Mouse (Mus musculus) limb, embryonic 15.5 days (tissue): Measurements from ENCODE around the gene Adpgk. TPM values are rescaled to one million over a fixed set of nuclear protein-coding genes. Genes with fewer than 3 reads are reported as not detected.

ENCODE experiments used
- ATAC-seq: fragments of 200-750 bp; cut with Nextera tagmentation; 2 replicates; pipeline ENCODE4 v1.8.0; 2017; ENCODE audit warnings: low read depth, moderate TSS enrichment; ENCODE audit not compliant: insufficient number of reproducible peaks, low FRiP score, low TSS enrichment
- H3K27ac ChIP-seq: fragments of 300-500 bp; sonication (generic); 2 replicates; pipeline ENCODE4 v1.5.1; 2015; ENCODE audit warnings: moderate library complexity, mild to moderate bottlenecking, inconsistent platforms
- H3K27me3 ChIP-seq: fragments of 300-500 bp; sonication (generic); 2 replicates; pipeline ENCODE4 v1.6.1; 2015; ENCODE audit warnings: inconsistent platforms
- H3K36me3 ChIP-seq: fragments of 300-500 bp; sonication (generic); 2 replicates; pipeline ENCODE4 v1.6.1; 2015; ENCODE audit warnings: inconsistent platforms
- H3K4me1 ChIP-seq: fragments of 300-500 bp; sonication (generic); 2 replicates; pipeline ENCODE4 v1.6.1; 2015; ENCODE audit warnings: inconsistent platforms
- H3K4me2 ChIP-seq: fragments of 300-500 bp; sonication (generic); 2 replicates; pipeline ENCODE4 v1.6.1; 2015; ENCODE audit warnings: mild to moderate bottlenecking, inconsistent platforms
- H3K4me3 ChIP-seq: fragments of 300-500 bp; sonication (generic); 2 replicates; pipeline ENCODE4 v1.5.1; 2015; ENCODE audit warnings: mild to moderate bottlenecking, inconsistent platforms
- H3K9ac ChIP-seq: fragments of 300-500 bp; sonication (generic); 2 replicates; pipeline ENCODE4 v1.6.1; 2015; ENCODE audit warnings: inconsistent platforms
- H3K9me3 ChIP-seq: fragments of 300-500 bp; sonication (generic); 2 replicates; pipeline ENCODE4 v1.6.1; 2016; ENCODE audit warnings: inconsistent platforms
- WGBS: fragments of 180-500 bp; shearing (Covaris S2); methylation state at CpG from one replicate; pipeline ENCODE4 v1.1.7; 2015; 5-methylcytosine and 5-hydroxymethylcytosine counted together
- polyA plus RNA-seq: library from polyadenylated mRNA; unstranded; fragments of >200 nt; fragmentation: Nextera tagmentation; extraction: Ambion mirVana; gene quantifications from 2 replicates; pipeline ENCODE4 v1.2.1, GENCODE M21; 2015

Gene Adpgk
- polyA plus RNA-seq, 1 experiment from 2014 or later: 44.3 TPM

GRCm38 (mm10) chr9:59291688-59292492 is 532 bp downstream of the Adpgk start:
- peak overlapping the region; percentile 88 for H3K27ac ChIP-seq
- 1% methylated on average over 50 of the region's 50 CpGs for WGBS
- peaks cover 35% of the 10 kb centered on the region for H3K4me1 ChIP-seq
- H3K4me3 ChIP-seq: peak overlapping the region; percentile 85
- H3K4me2 ChIP-seq: peak overlapping the region; percentile 69
- peak; percentile 22 for ATAC-seq
- no peaks in the 10 kb centered on the region for H3K27me3 ChIP-seq
- no peaks in the 10 kb centered on the region for H3K9me3 ChIP-seq
- peak overlapping the region; percentile 80 for H3K9ac ChIP-seq
- no peaks in the 10 kb centered on the region for H3K36me3 ChIP-seq

DNA sequence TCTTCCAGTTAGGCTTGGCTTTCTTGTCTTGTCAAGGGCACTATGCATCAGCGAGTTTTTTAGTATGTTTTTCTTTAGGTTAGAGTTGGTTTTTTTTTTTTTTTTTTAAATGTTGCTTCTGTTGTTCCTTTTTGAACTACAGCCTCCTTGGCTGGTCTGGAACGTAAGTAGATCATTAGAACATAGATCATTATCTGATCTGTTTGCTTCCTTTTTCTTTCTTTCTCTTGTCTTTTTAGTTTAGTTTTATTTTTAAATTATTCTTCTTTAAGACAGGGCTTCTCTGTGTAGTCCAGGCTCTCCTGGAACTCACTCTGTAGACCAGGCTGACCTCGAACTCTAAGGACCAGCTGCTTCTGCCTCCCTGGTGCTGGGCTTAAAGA is 1.1 kb downstream of the Adpgk start:
- Histone ChIP-seq H3K4me3 (peak overlapping the region; percentile 85), H3K4me2 (peak overlapping the region; percentile 69), H3K36me3 (0 out of 2 replicates have a peak, but pooled peaks cover 2% of the 10 kb centered on the region), H3K9me3 (no peaks in the 10 kb centered on the region), H3K9ac (no peak overlapping the region), H3K27me3 (no peaks in the 10 kb centered on the region), H3K4me1 (peaks cover 35% of the 10 kb centered on the region), H3K27ac (no peak overlapping the region)
- ATAC-seq: no peak
- 40% methylated on average over 3 of the region's 3 CpGs for WGBS

- 85% methylated on average over 2 of the region's 2 CpGs for WGBS
- no peak for ATAC-seq
- Histone ChIP-seq H3K4me1 (peaks cover 5% of the 10 kb centered on the region; the same call in 1 of the 2 replicates), H3K9ac (no peak overlapping the region), H3K27me3 (no peaks in the 10 kb centered on the region), H3K9me3 (no peaks in the 10 kb centered on the region), H3K4me2 (no peak overlapping the region), H3K27ac (no peak overlapping the region), H3K36me3 (peaks cover 33% of the 10 kb centered on the region), H3K4me3 (no peak overlapping the region)
These were observed 5.1 kb downstream of the Adpgk start for GRCm38 (mm10) chr9:59296419-59296818.

DNA sequence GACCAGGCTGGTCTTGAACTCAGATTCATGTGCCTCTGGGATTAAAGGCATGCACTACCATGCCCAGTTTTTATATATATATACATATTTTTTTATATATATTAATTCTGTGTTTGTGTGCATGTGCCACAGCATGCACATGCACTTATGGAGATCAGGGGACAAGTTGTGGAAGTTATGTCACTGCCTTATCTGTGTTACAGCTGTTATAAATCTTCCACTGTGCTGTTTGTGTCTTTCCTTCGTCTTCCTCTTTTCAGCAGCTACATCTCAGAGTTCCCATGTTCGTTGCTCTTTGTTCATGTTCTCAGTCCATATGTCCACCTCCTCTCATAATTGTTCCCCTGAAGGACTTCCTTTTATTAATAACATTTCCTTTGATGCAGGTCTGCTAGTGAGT is 16.5 kb downstream of the Adpgk start:
- no peak for ATAC-seq

DNA sequence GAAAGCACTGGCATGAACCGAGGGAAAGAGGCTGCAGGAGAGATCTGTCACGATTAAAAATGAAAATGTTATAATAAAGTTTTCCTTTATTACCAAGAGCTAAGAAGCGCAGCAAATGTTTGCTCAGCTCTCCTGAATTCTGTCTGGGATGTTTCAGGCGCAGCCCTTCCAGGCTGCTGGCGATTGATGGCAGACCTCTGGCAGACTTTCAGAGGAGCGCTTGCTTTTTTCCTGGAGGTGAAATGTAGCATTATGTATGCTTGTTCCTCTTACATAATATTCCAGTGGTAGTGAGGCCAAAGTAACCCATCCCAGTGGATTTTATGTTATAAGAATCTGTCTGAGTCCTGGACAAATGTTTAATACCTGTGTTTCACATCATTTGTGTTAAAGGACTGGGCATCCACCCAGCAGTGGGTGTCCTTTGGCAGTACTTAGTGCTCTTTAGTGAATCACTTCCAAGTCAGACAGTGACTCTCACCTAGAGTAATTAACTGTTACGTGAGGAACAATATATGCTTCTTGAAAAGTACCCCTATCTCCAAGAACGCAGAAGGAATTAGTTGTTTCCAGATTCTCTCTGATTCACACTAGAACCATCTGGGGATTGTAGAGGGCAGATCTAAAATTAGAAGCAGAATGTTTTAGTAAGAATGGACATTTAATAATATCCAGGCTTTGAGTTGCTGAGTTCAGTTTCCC is 19.4 kb downstream of the Adpgk start:
- Histone ChIP-seq H3K4me3 (no peak overlapping the region), H3K9ac (no peak overlapping the region), H3K36me3 (peaks cover 53% of the 10 kb centered on the region), H3K27me3 (no peaks in the 10 kb centered on the region), H3K4me1 (0 out of 2 replicates have a peak, but pooled peaks cover 4% of the 10 kb centered on the region), H3K4me2 (no peak overlapping the region), H3K27ac (peak overlapping the region; percentile 75), H3K9me3 (no peaks in the 10 kb centered on the region)
- WGBS: 61% methylated on average over 8 of the region's 8 CpGs
- no peak for ATAC-seq

More for the DNA sequence above, 16.5 kb downstream of the Adpgk start:
- Histone ChIP-seq H3K4me3 (no peak overlapping the region), H3K9ac (no peak overlapping the region), H3K4me2 (no peak overlapping the region), H3K9me3 (no peaks in the 10 kb centered on the region), H3K27me3 (no peaks in the 10 kb centered on the region), H3K27ac (no peak overlapping the region), H3K36me3 (peaks cover 39% of the 10 kb centered on the region), H3K4me1 (0 out of 2 replicates have a peak, but pooled peaks cover 4% of the 10 kb centered on the region)
- WGBS: 51% methylated on average over 2 of the region's 2 CpGs

GRCm38 (mm10) chr9:59311284-59311670 is 19.9 kb downstream of the Adpgk start:
- no peak overlapping the region for H3K4me3 ChIP-seq
- H3K36me3 ChIP-seq: peaks cover 50% of the 10 kb centered on the region
- WGBS: 47% methylated on average over 3 of the region's 3 CpGs
- H3K4me2 ChIP-seq: no peak overlapping the region
- H3K27me3 ChIP-seq: no peaks in the 10 kb centered on the region
- H3K27ac ChIP-seq: peak overlapping the region; percentile 75
- 0 out of 2 replicates have a peak, but pooled peaks cover 4% of the 10 kb centered on the region for H3K4me1 ChIP-seq
- no peak overlapping the region for H3K9ac ChIP-seq
- ATAC-seq: no peak
- no peaks in the 10 kb centered on the region for H3K9me3 ChIP-seq

DNA sequence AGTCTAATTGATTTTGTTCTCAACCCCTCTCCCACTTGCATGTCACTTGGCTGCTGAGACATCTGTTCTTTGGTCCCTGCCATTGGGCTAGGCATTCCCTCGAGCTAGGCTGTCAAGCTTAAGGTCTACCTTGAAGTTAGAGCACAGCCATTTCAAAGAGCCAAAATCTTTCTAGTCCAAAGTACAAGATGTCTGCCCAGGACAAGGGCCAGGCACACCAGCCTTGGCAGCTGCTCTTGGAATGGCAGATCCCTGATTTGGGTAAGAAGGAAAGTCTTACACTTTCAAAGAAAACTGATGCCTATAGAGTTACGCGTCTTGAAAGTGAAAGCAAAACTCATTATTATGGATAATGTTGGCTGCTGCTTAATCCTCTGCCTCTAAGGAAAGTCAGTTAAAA is 24.8 kb downstream of the Adpgk start:
- ATAC-seq: no peak
- H3K27ac ChIP-seq: no peak overlapping the region
- no peak overlapping the region for H3K9ac ChIP-seq
- H3K4me1 ChIP-seq: 0 out of 2 replicates have a peak, but pooled peaks cover 4% of the 10 kb centered on the region
- WGBS: 87% methylated on average over 3 of the region's 3 CpGs
- H3K4me2 ChIP-seq: no peak overlapping the region
- H3K36me3 ChIP-seq: peaks cover 43% of the 10 kb centered on the region
- H3K27me3 ChIP-seq: no peaks in the 10 kb centered on the region
- no peaks in the 10 kb centered on the region for H3K9me3 ChIP-seq
- no peak overlapping the region for H3K4me3 ChIP-seq

DNA sequence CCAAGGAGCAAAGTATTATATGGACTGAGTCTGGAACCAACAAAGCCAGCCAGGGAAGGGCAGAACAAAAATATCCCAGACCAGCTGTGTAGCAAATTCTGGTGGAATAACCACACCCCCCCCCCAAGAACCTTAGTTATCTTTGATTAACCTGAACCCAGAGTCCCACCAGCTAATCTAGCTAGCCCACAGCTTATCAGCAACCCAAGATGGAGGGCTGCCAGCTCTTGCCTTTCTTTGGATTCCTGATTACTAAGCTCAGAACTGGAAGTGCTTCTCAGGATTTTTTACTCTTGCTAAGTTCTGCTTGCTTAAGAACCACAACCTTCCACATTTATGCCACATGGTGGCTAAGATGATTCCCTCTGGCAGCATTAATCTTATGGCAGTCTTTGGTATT is 33.0 kb downstream of the Adpgk start:
- Histone ChIP-seq H3K27ac (no peak overlapping the region), H3K9me3 (no peaks in the 10 kb centered on the region), H3K27me3 (no peaks in the 10 kb centered on the region), H3K36me3 (peaks cover 46% of the 10 kb centered on the region), H3K9ac (no peak overlapping the region), H3K4me2 (no peak overlapping the region), H3K4me1 (no peaks in the 10 kb centered on the region), H3K4me3 (no peak overlapping the region)
- ATAC-seq: no peak

DNA sequence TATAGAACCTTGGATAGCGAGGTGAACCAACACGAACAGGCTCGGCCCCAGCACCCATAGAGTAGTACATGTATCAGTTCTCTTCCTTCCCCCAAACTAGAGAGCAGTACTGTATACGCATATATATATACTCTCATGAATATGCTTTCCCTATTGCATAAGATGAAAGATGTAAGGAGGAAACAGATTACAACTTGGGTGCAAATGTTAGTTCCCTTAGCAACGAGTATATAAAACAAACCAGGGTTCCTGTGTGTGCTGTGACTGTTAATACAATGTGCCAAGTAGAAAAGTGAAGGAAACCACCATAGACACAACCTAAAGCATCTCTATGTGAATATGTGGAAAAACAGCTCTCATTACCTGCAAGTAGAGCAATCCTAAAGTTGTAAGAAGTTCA is 38.7 kb downstream of the Adpgk start:
- 88% methylated on average over 5 of the region's 5 CpGs for WGBS
- H3K27me3 ChIP-seq: no peaks in the 10 kb centered on the region
- no peak for ATAC-seq
- no peak overlapping the region for H3K9ac ChIP-seq
- H3K4me3 ChIP-seq: no peak overlapping the region
- no peak overlapping the region for H3K4me2 ChIP-seq
- no peak overlapping the region for H3K27ac ChIP-seq
- H3K4me1 ChIP-seq: no peaks in the 10 kb centered on the region
- no peaks in the 10 kb centered on the region for H3K9me3 ChIP-seq
- H3K36me3 ChIP-seq: peaks cover 44% of the 10 kb centered on the region

DNA sequence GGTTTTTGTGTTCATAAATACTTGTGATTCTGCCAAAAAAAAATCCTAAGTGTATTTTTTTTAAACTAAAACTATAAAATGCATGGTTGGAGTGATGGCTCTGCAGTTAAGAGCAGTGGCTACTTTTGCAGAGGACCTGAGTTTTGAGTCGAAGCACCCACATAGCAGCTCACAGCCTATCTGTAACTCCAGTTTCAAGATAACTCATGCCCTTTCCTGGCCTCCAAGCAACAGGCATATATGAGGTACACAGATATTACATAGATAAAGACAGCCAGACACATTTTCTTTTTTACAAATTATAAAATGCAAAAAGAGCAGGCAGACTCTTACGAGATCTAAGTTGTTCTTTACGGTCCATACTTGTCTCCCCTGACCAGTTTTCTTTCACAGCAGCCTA is 45.2 kb downstream of the Adpgk start:
- Histone ChIP-seq H3K9me3 (no peaks in the 10 kb centered on the region), H3K4me2 (no peak overlapping the region), H3K36me3 (peaks cover 23% of the 10 kb centered on the region; the same call in 1 of the 2 replicates), H3K4me1 (no peaks in the 10 kb centered on the region), H3K9ac (no peak overlapping the region), H3K4me3 (no peak overlapping the region), H3K27ac (no peak overlapping the region), H3K27me3 (no peaks in the 10 kb centered on the region)
- no peak for ATAC-seq
- WGBS: 82% methylated on average over 3 of the region's 3 CpGs

DNA sequence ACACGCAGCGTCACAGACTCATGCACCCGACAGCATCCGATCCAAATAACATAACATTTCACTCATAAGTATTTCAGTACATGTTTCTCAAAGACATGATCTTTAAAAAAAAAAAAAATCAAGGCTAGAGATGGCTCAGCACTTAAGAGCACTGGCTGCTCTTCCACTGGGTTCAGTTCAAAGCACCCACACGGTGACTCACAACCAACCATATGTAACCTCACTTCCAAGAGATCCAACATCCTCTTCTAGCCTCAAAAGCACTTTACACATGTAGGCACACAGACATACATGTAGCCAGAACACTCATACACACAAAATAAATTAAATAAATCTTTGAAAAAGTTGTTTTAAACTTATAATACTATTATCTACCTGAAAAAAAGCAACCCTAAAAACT is 46.5 kb downstream of the Adpgk start:
- Histone ChIP-seq H3K9me3 (no peaks in the 10 kb centered on the region), H3K36me3 (peaks cover 18% of the 10 kb centered on the region; the same call in 1 of the 2 replicates), H3K27ac (no peak overlapping the region), H3K27me3 (no peaks in the 10 kb centered on the region), H3K4me2 (no peak overlapping the region), H3K4me3 (no peak overlapping the region), H3K9ac (no peak overlapping the region), H3K4me1 (no peaks in the 10 kb centered on the region)
- whole genome bisulfite sequencing: 90% methylated on average over 5 of the region's 5 CpGs
- no peak for ATAC-seq

- no peak for ATAC-seq
- no peak overlapping the region for H3K4me2 ChIP-seq
- no peaks in the 10 kb centered on the region for H3K27me3 ChIP-seq
- WGBS: 80% methylated on average over 5 of the region's 5 CpGs
- no peak overlapping the region for H3K4me3 ChIP-seq
- no peak overlapping the region for H3K27ac ChIP-seq
- no peak overlapping the region for H3K9ac ChIP-seq
- no peaks in the 10 kb centered on the region for H3K4me1 ChIP-seq
- no peaks in the 10 kb centered on the region for H3K9me3 ChIP-seq
- peaks cover 14% of the 10 kb centered on the region; the same call in 1 of the 2 replicates for H3K36me3 ChIP-seq
These were observed 47.1 kb downstream of the Adpgk start for GRCm38 (mm10) chr9:59338411-59338810.
